ENCODE assay signal across 7 mouse cellular contexts in genomic region chr5:37027701-37028100, GRCm38 (mm10). TPM values are rescaled to one million over a fixed set of nuclear protein-coding genes. Genes with fewer than 3 reads are reported as not detected.
DNase-seq lines count a peak whose midpoint lies in the region; ATAC-seq lines count a peak whose summit lies in the region.

No protein-coding gene starts in this region.

- peaks cover 13% of the 10 kb centered on the region; the same call in 1 of the 2 replicates for H3K4me1 ChIP-seq in lung, embryonic 16.5 days (replicated peaks; ENCODE audit: control insufficient read depth, insufficient read depth, low read length)
- peaks cover 3% of the 10 kb centered on the region; the same call in 1 of the 2 replicates for H3K4me1 ChIP-seq in forebrain, embryonic 14.5 days (ENCODE audit: control insufficient read depth, insufficient read depth, low read length)
- H3K4me1 ChIP-seq in limb, embryonic 13.5 days: peaks cover 15% of the 10 kb centered on the region
- H3K4me1 ChIP-seq in stomach, embryonic 14.5 days (ENCODE audit: control insufficient read depth, insufficient read depth, low read length): 0 out of 2 replicates have a peak, but pooled peaks cover 4% of the 10 kb centered on the region

- H3K36me3 ChIP-seq in lung, embryonic 16.5 days (ENCODE audit: control insufficient read depth, insufficient read depth, low read length): no peaks in the 10 kb centered on the region
- no peaks in the 10 kb centered on the region for H3K36me3 ChIP-seq in forebrain, embryonic 14.5 days (ENCODE audit: control insufficient read depth, insufficient read depth, low read length)
- no peaks in the 10 kb centered on the region for H3K36me3 ChIP-seq in limb, embryonic 13.5 days
- no peaks in the 10 kb centered on the region for H3K36me3 ChIP-seq in stomach, embryonic 14.5 days (ENCODE audit: control insufficient read depth, insufficient read depth, low read length)

- no peaks in the 10 kb centered on the region for H3K9me3 ChIP-seq in lung, embryonic 16.5 days (ENCODE audit: control insufficient read depth, low read length)
- no peaks in the 10 kb centered on the region for H3K9me3 ChIP-seq in forebrain, embryonic 14.5 days (replicated peaks; ENCODE audit: control insufficient read depth, low read length)
- H3K9me3 ChIP-seq in limb, embryonic 13.5 days: no peaks in the 10 kb centered on the region
- no peaks in the 10 kb centered on the region for H3K9me3 ChIP-seq in stomach, embryonic 14.5 days (ENCODE audit: control insufficient read depth, low read depth, low read length)

- no peak for DNase-seq in lung, postnatal 36 days
- DNase-seq in forebrain, embryonic 14.5 days (ENCODE audit: low spot score): no peak
- no peak for DNase-seq in cerebellum, postnatal 4 days (ENCODE audit: low spot score in 2 of 2)

- WGBS in lung, embryonic 16.5 days: 16% methylated on average over 13 of the region's 13 CpGs
- 15% methylated on average over 13 of the region's 13 CpGs for WGBS in forebrain, embryonic 14.5 days
- 14% methylated on average over 13 of the region's 13 CpGs for WGBS in limb, embryonic 13.5 days
- WGBS in stomach, embryonic 14.5 days: 13% methylated on average over 13 of the region's 13 CpGs

- H3K4me2 ChIP-seq in lung, embryonic 16.5 days (ENCODE audit: low read depth, low read length): peak overlapping the region; percentile 98
- peak overlapping the region; percentile 77 for H3K4me2 ChIP-seq in forebrain, embryonic 14.5 days (ENCODE audit: low read length)
- peak overlapping the region; percentile 98 for H3K4me2 ChIP-seq in limb, embryonic 13.5 days (replicated peaks)
- H3K4me2 ChIP-seq in stomach, embryonic 14.5 days (replicated peaks; ENCODE audit: low read depth, low read length): peak overlapping the region; percentile 100

- ATAC-seq in lung, embryonic 16.5 days (ENCODE audit: low read depth): no peak
- ATAC-seq in forebrain, embryonic 14.5 days: peak; percentile 1; the same call in 1 of the 2 replicates
- no peak for ATAC-seq in limb, embryonic 13.5 days (ENCODE audit: low FRiP score, low read depth)
- no peak for ATAC-seq in stomach, embryonic 14.5 days (ENCODE audit: insufficient number of reproducible peaks, insufficient read depth, low FRiP score, low read depth)
- ATAC-seq in inflammation-experienced regulatory T-cells, adult 6 months: no peak

- H3K27me3 ChIP-seq in lung, embryonic 16.5 days (ENCODE audit: control insufficient read depth, insufficient read depth, low read depth, low read length): peaks cover 45% of the 10 kb centered on the region
- H3K27me3 ChIP-seq in forebrain, embryonic 14.5 days (replicated peaks; ENCODE audit: control insufficient read depth, insufficient read depth, low read length): peaks cover 34% of the 10 kb centered on the region
- peaks cover 89% of the 10 kb centered on the region for H3K27me3 ChIP-seq in limb, embryonic 13.5 days
- H3K27me3 ChIP-seq in stomach, embryonic 14.5 days (ENCODE audit: control insufficient read depth, insufficient read depth, low read length): peaks cover 54% of the 10 kb centered on the region

- H3K27ac ChIP-seq in lung, embryonic 16.5 days (ENCODE audit: low read length): no peak overlapping the region
- no peak overlapping the region for H3K27ac ChIP-seq in forebrain, embryonic 14.5 days (ENCODE audit: low read depth, low read length)
- no peak overlapping the region for H3K27ac ChIP-seq in limb, embryonic 13.5 days
- H3K27ac ChIP-seq in stomach, embryonic 14.5 days (ENCODE audit: low read length): no peak overlapping the region

- H3K9ac ChIP-seq in lung, embryonic 16.5 days (ENCODE audit: low read length): no peak overlapping the region
- peak overlapping the region; percentile 62 for H3K9ac ChIP-seq in forebrain, embryonic 14.5 days (ENCODE audit: low read length)
- no peak overlapping the region for H3K9ac ChIP-seq in limb, embryonic 13.5 days
- H3K9ac ChIP-seq in stomach, embryonic 14.5 days (replicated peaks; ENCODE audit: low read depth, low read length): no peak overlapping the region

- H3K4me3 ChIP-seq in lung, embryonic 16.5 days (ENCODE audit: low read length): peak overlapping the region; percentile 59
- peak overlapping the region; percentile 60 for H3K4me3 ChIP-seq in forebrain, embryonic 14.5 days (ENCODE audit: low read depth, low read length)
- peak overlapping the region; percentile 60 for H3K4me3 ChIP-seq in limb, embryonic 13.5 days
- H3K4me3 ChIP-seq in stomach, embryonic 14.5 days (ENCODE audit: low read depth, low read length): peak overlapping the region; percentile 59

RNA-seq across cellular contexts. Expression of gene Wfs1, which starts 38.7 kb away (rescaled TPM):
- 9.4 and 9.7 TPM in 2 replicates for polyA plus RNA-seq in lung, embryonic 16.5 days (2015; fragmentation: Nextera tagmentation; extraction: Ambion mirVana)
- 3.7 and 6.3 TPM in 2 replicates for polyA plus RNA-seq in forebrain, embryonic 14.5 days (2014; fragmentation: Nextera tagmentation; extraction: Ambion mirVana)
- 10.4 and 10.9 TPM in 2 replicates for polyA plus RNA-seq in limb, embryonic 13.5 days (2015; fragmentation: Nextera tagmentation; extraction: Ambion mirVana)
- 9.4 and 11.0 TPM in 2 replicates for polyA plus RNA-seq in stomach, embryonic 14.5 days (2014; fragmentation: Nextera tagmentation; extraction: Ambion mirVana)
- polyA plus RNA-seq in inflammation-experienced regulatory T-cells, adult 6 months (2017; shearing (Covaris generic)): 1 to 10 TPM in 2 of 3 experiments, under 1 TPM in 1; 0.68 to 1.5 (median 1.2) TPM

RNA-seq across cellular contexts. Expression of gene Gm1043, which starts 57.5 kb away (rescaled TPM):
- not detected in 2 replicates for polyA plus RNA-seq in lung, embryonic 16.5 days (2015; fragmentation: Nextera tagmentation; extraction: Ambion mirVana)
- polyA plus RNA-seq in forebrain, embryonic 14.5 days (2014; fragmentation: Nextera tagmentation; extraction: Ambion mirVana): 1.1 and 1.5 TPM in 2 replicates
- polyA plus RNA-seq in limb, embryonic 13.5 days (2015; fragmentation: Nextera tagmentation; extraction: Ambion mirVana): 0.06 TPM in 1 of 2 replicates, not detected in the other
- 0.12 TPM in 1 of 2 replicates, not detected in the other for polyA plus RNA-seq in stomach, embryonic 14.5 days (2014; fragmentation: Nextera tagmentation; extraction: Ambion mirVana)
- polyA plus RNA-seq in inflammation-experienced regulatory T-cells, adult 6 months (2017; shearing (Covaris generic)): 1 to 10 TPM in 2 of 3 experiments, under 1 TPM in 1; 0.30 to 2.4 (median 2.2) TPM
